Mouse (Mus musculus) megakaryocyte, embryonic 14.5 days (primary cell): ENCODE measurements around the gene Ttll6.

Experiments used
- FLI1 ChIP-seq: IDR thresholded peaks from 2 replicates; pipeline ENCODE4 v1.6.1; 2012; ENCODE audit warnings: low read length, inconsistent platforms, mixed read lengths
- GATA1 ChIP-seq: IDR thresholded peaks from 3 replicates; pipeline ENCODE4 v1.6.1; 2012; ENCODE audit warnings: mixed read lengths, low read length, inconsistent platforms, borderline replicate concordance

- no peak for TF ChIP-seq GATA1
- TF ChIP-seq FLI1: no peak
Measured at GRCm38 (mm10) chr11:96194961-96195640, 61.5 kb downstream of the Ttll6 start.
